Mouse (Mus musculus) thymus, postnatal 14 days (tissue): ENCODE results near the gene Cxcr2.
A peak's percentile ranks its signal among the peaks of the same experiment; 100 is the strongest.

ENCODE experiments used
- DNase-seq: peaks from one replicate; pipeline ENCODE4 v3.0.0; 2021

The Cxcr2 gene

GRCm38 (mm10) chr1:74199046-74199445 lies 45.3 kb downstream of the Cxcr2 start:
- no peak for DNase-seq

GRCm38 (mm10) chr1:74201048-74201844 lies 47.5 kb downstream of the Cxcr2 start:
- DNase-seq, result no peak

GRCm38 (mm10) chr1:74203457-74203856 lies 49.7 kb downstream of the Cxcr2 start:
- no peak for DNase-seq

- peak; percentile 46 for DNase-seq
These were observed 52.1 kb downstream of the Cxcr2 start for GRCm38 (mm10) chr1:74205881-74206280.

- DNase-seq, result peak; percentile 14
These were observed 52.9 kb downstream of the Cxcr2 start for GRCm38 (mm10) chr1:74206642-74207041.

- DNase-seq, result no peak
These were observed 54.1 kb downstream of the Cxcr2 start for GRCm38 (mm10) chr1:74207906-74208305.

- DNase-seq, result no peak
These were observed 55.2 kb downstream of the Cxcr2 start for GRCm38 (mm10) chr1:74208941-74209340.
